Mouse (Mus musculus) ES-E14 (cell line): ENCODE measurements around the gene Elovl3. TPM values are rescaled to one million over a fixed set of nuclear protein-coding genes. Genes with fewer than 3 reads are reported as not detected.

Experiments
- DNase-seq: peaks from one replicate; pipeline ENCODE4 v3.0.0-alpha.2; 2013; ENCODE audit warnings: low read depth, low spot score
- H3K27ac ChIP-seq: 2 replicates; pipeline ENCODE4 v1.5.1; 2012; ENCODE audit warnings: low read depth, mild to moderate bottlenecking, low read length, moderate library complexity, mixed read lengths; ENCODE audit not compliant: poor library complexity, insufficient read depth, severe bottlenecking
- H3K36me3 ChIP-seq: 2 replicates; pipeline ENCODE4 v1.6.1; 2012; ENCODE audit warnings: mild to moderate bottlenecking, low read length, moderate library complexity, mixed read lengths; ENCODE audit not compliant: control insufficient read depth, poor library complexity, insufficient read depth, severe bottlenecking
- H3K4me1 ChIP-seq, 2 experiments: fragments of 150-350 bp in 1 of 2; sonication (generic) in 1 of 2; 2 replicates each; pipeline ENCODE4 v1.6.1; 2012; ENCODE audit warnings: low read length in 2 of 2, mild to moderate bottlenecking in 1 of 2, mixed read lengths in 1 of 2; ENCODE audit not compliant: control insufficient read depth in 2 of 2, insufficient read depth in 2 of 2, poor library complexity in 1 of 2
- H3K4me3 ChIP-seq, 2 experiments: fragments of 150-350 bp in 1 of 2; sonication (generic) in 1 of 2; 2 replicates each; pipeline ENCODE4 v1.5.1; 2012; ENCODE audit warnings: low read length in 2 of 2, low read depth in 1 of 2, mild to moderate bottlenecking in 1 of 2, mixed read lengths in 1 of 2; ENCODE audit not compliant: insufficient read depth in 1 of 2, poor library complexity in 1 of 2, severe bottlenecking in 1 of 2
- H3K9ac ChIP-seq: 2 replicates; pipeline ENCODE4 v1.6.1; 2012; ENCODE audit warnings: low read depth, mild to moderate bottlenecking, low read length, mixed read lengths; ENCODE audit not compliant: poor library complexity, insufficient read depth, severe bottlenecking
- H3K9me3 ChIP-seq: fragments of 150-350 bp; sonication (generic); 2 replicates; pipeline ENCODE4 v1.6.1; 2012; ENCODE audit warnings: low read depth, mild to moderate bottlenecking, low read length; ENCODE audit not compliant: control insufficient read depth, insufficient read depth
- CHD2 ChIP-seq: IDR thresholded peaks from 2 replicates; pipeline ENCODE4 v1.6.1; 2014; ENCODE audit warnings: mild to moderate bottlenecking, low read depth, low read length, inconsistent platforms
- HCFC1 ChIP-seq: IDR thresholded peaks from 2 replicates; pipeline ENCODE4 v1.6.1; 2012; ENCODE audit warnings: low read length, inconsistent platforms, borderline replicate concordance; ENCODE audit not compliant: insufficient read depth
- MAFK ChIP-seq: IDR thresholded peaks from 2 replicates; pipeline ENCODE4 v1.6.1; 2014; ENCODE audit warnings: mild to moderate bottlenecking, low read depth, low read length, inconsistent platforms; ENCODE audit not compliant: insufficient read depth
- ZC3H11A ChIP-seq: IDR thresholded peaks from 2 replicates; pipeline ENCODE4 v1.6.1; 2012; ENCODE audit warnings: low read depth, mild to moderate bottlenecking, inconsistent platforms, low read length, borderline replicate concordance
- ZNF384 ChIP-seq: IDR thresholded peaks from 2 replicates; pipeline ENCODE4 v1.6.1; 2012; ENCODE audit warnings: low read depth, low read length, inconsistent platforms
- in situ Hi-C, 2 experiments: fragments of 600-800 bp; cut with MboI; formaldehyde crosslinking; loops; one replicate each; pipeline ENCODE4 v1.15.1; 2025; ENCODE audit warnings: low sequenced_read_pairs in 2 of 2, inconsistent platforms in 1 of 2; ENCODE audit not compliant: unreplicated experiment in 2 of 2
- total RNA-seq: library from RNA; depleted of rRNA; stranded (reverse); fragments of 300-350 nt; gene quantifications from 2 replicates; pipeline ENCODE4 v1.2.3, GENCODE M21; 2012

Gene Elovl3
- total RNA-seq, 1 experiment: 0.22 TPM

DNA sequence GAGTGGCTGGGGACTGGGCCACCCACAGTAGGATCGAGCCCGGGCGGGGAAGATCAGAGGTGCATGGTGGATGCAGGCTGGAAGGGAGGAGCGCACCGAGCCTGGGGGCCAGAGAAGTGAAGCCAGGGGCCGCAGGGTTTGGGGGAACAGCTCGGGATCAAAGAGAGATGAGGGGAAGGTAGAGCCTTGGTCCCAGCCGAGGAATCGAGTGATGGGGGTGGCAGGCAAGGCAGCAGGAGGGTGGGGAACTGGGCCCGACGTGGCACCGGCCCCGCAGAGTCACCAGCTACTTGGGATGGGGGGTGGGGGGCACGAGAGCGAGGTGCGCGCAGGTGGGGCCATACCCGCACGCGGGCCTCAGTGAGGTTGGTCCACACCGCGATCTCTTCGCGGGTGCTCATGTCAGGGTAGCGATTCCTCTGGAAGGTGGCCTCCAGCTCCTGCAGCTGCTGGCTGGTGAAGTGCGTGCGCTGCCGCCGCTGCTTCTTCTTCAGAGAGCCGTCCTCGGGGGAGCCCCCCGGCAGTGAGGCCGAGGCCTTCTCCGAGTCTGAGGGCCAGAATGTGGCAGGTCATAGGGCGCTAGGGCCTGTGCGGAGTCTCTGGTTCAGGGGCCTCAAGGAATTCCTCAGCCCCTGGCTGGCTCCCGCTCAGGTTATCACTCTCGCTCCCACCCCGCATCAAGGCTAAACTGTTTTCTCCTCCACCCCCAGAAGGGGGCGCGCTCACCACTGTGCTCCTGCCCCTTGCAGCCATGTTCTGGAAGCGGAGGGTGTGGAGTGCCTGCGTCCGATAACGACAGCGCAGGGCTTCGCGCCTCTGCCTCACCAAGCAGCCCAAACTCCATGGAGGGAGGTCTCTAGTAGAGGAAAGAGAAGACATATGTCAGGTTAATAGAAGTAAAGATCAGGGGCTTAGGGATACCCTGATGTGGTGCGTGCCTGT lies 5.2 kb downstream of the Elovl3 start:
- TF ChIP-seq HCFC1 (no peak), ZNF384 (no peak), ZC3H11A (no peak), CHD2 (no peak), MAFK (no peak)
- no peak overlapping the region for H3K27ac ChIP-seq

GRCm38 (mm10) chr19:46140324-46140723 lies 8.6 kb downstream of the Elovl3 start:
- Histone ChIP-seq H3K4me3 (no peak overlapping the region), H3K27ac (no peak overlapping the region), H3K9me3 (no peaks in the 10 kb centered on the region), H3K36me3 (no peaks in the 10 kb centered on the region), H3K4me1 (0 out of 4 replicates have a peak, but pooled peaks cover 2 to 3% of the 10 kb centered on the region in 2 experiments), H3K9ac (no peak overlapping the region)
- no peak for DNase-seq
- TF ChIP-seq ZNF384: no peak
- TF ChIP-seq CHD2: no peak
- TF ChIP-seq MAFK: no peak
- TF ChIP-seq HCFC1: no peak
- in situ Hi-C loops: no loop called here

More for the DNA sequence above, 5.2 kb downstream of the Elovl3 start:
- H3K4me1 ChIP-seq: 0 out of 4 replicates have a peak, but pooled peaks cover 2 to 3% of the 10 kb centered on the region in 2 experiments
- in situ Hi-C loops: loop anchor here (10.0 kb wide), 1 partner anchor 118 kb away; no protein-coding TSS in a partner anchor
- H3K36me3 ChIP-seq: no peaks in the 10 kb centered on the region
- peak; percentile 90 for DNase-seq
- peak overlapping the region; percentile 51 to 53 for H3K4me3 ChIP-seq
- H3K9me3 ChIP-seq: no peaks in the 10 kb centered on the region
- peak overlapping the region; percentile 22; the same call in 1 of the 2 replicates for H3K9ac ChIP-seq

- Histone ChIP-seq H3K4me3 (no peak overlapping the region), H3K4me1 (0 out of 4 replicates have a peak, but pooled peaks cover 0 to 2% of the 10 kb centered on the region in 2 experiments), H3K36me3 (no peaks in the 10 kb centered on the region), H3K9ac (no peak overlapping the region), H3K27ac (no peak overlapping the region), H3K9me3 (no peaks in the 10 kb centered on the region)
- TF ChIP-seq HCFC1 (no peak), ZNF384 (no peak), ZC3H11A (no peak), CHD2 (no peak), MAFK (no peak)
- no peak for DNase-seq
- in situ Hi-C loops: no loop called here
Measured at GRCm38 (mm10) chr19:46141091-46141490, 9.4 kb downstream of the Elovl3 start.

GRCm38 (mm10) chr19:46147511-46148371 lies 16.0 kb downstream of the Elovl3 start, which contains the start of gene Pitx3:
Gene Pitx3 (minus strand): TSS chr19:46148326.
- TF ChIP-seq ZC3H11A (no peak), HCFC1 (no peak), ZNF384 (no peak)
- no peaks in the 10 kb centered on the region for H3K36me3 ChIP-seq
- H3K9ac ChIP-seq: peak within 1 kb of the TSS; percentile 5; the same call in 1 of the 2 replicates
- H3K9me3 ChIP-seq: no peaks in the 10 kb centered on the region
- in situ Hi-C loops: no loop called here
- DNase-seq: no peak
- no peak within 1 kb of the TSS for H3K27ac ChIP-seq
- H3K4me3 ChIP-seq: peak within 1 kb of the TSS; percentile 65 to 86
- no peaks in the 10 kb centered on the region for H3K4me1 ChIP-seq
